Mouse (Mus musculus) adrenal gland, postnatal 0 days (tissue): ENCODE measurements around the gene Trim56. TPM values are rescaled to one million over a fixed set of nuclear protein-coding genes. Genes with fewer than 3 reads are reported as not detected.

Source experiments
- polyA plus RNA-seq: library from polyadenylated mRNA; unstranded; fragments of >200 nt; fragmentation: Nextera tagmentation; extraction: Ambion mirVana; gene quantifications from 2 replicates; pipeline ENCODE4 v1.2.1, GENCODE M21; 2015

Gene Trim56
- polyA plus RNA-seq, result 9.2 and 12.6 TPM in 2 replicates

DNA sequence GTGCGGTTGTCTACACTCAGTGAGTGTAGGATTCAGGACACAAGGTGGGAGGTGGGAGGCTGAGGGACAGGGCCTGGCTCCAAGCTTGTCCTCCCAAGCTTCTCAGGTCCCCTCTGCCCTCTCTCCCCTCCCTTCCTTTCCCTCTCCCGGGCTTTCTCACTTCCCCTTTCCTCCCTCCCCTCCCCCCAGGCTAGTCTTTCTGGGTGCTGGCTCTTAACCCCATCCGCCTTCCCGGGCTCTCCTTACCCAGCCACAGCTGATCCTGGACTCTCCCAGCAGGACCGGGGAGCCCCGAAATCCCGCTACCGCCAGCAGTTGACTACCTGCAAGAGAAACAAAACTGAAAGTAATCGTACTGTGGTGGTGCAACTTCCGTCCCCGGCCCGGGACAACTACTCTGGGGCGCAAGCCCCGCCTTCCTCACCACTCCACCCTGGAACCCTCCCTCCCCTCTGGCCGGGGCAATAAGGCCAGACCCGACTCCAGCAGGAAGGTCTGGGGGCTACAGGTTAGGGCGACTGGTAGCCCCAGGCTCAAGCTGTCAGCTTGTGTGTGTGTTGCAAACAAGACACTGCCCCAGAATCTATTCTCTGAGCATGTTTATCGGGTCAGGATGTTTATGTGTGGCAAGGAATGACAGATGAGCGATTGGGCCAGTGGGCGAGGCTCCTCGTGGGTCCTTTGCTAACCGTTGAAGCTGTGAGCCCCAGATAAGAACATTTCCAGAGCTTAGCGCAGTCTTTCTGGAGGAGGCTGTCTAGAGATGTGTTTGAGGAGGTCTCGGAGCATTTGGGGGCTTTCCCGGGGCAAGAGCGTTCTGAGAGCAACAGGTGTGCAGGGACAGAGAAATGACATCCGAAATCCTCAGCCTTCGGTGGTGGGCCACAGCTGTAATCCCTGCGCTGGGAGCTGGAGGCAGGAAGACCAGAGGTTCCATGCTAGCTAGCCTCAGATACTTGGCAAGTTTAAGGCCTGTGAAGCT lies at the start of gene Trim56:
Trim56 (minus strand) TSS at position 344 of the 982 bp plus-strand sequence.

DNA sequence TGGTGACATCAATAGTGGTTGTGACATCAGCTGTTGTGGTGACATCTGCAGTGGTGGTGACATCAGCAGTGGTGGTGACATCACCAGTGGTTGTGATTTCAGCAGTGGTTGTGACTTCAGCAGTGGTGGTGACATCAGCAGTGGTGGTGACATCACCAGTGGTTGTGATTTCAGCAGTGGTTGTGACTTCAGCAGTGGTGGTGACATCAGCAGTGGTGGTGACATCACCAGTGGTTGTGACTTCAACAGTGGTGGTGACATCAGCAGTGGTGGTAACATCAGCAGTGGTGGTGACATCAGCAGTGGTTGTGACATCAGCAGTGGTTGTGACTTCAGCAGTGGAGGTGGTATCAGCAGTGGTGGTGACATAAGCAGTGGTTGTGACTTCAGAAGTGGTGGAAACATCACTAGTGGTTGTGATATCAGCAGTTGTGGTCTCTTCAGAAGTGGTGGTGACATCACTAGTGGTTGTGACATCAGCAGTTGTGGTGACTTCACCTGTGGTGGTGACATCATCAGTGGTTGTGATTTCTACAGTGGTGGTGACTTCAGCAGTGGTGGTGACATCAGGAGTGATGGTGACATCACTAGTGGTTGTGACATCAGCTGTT lies 33.4 kb upstream of the Trim56 start, which contains the start of gene Muc3:
Muc3 (minus strand) TSS at position 51 of the 611 bp plus-strand sequence.

DNA sequence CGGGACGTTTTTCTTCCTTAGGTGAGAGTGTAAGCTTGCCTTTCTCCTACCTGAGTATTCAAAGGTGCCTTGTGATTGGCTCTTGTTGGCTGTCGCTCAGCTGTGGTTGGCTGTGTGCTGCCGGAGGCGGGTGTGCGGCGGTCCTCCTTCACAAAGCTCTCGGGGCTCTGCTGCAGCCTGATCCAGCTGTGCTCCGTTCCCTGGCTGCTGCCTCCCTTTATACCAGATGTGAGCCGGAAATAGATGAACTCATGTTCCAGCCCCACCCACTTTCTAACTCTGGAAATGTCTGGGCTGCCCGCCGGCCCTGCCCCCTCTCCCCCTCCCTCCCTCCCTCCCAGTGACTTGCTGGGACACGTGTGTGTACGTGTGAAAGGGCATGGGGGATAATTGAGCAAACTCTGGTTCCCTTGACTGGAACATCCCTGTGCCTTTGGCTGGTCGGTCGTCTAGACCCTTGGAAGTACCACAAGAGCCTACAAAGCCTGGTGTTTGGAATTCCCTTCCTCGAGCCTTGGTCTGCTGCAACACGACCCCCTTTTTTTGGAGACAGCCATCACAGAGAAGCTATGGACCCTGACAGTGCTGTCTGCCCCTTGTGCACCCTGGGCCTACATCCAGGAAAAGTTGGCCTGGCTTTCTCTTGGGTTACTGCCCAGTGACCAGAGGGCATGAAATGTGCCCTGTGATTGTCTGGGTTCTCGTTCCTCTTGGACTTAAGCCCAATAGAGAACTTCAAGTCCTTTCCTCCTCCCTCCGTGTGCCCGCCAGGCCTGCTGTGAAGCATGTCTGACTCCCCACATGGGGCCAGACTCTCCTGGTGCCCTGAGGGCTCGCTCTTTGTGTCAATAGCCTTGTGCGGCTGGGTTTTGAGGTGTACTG lies 43.7 kb downstream of the Trim56 start, which contains the start of gene Serpine1:
Serpine1 (minus strand) TSS at position 190 of the 882 bp plus-strand sequence.

Other genes starting within 250 kb of the Trim56 start
- gene Col26a1, start 233.0 kb downstream of the Trim56 start, polyA plus RNA-seq, result 9.9 and 18.2 TPM in 2 replicates
- gene Ift22, start 208.1 kb downstream of the Trim56 start, polyA plus RNA-seq, result 66.9 and 69.7 TPM in 2 replicates
- 404 and 432 TPM in 2 replicates for gene Fis1, start 162.9 kb downstream of the Trim56 start, polyA plus RNA-seq
- 11.9 and 15.8 TPM in 2 replicates for gene Cldn15, start 149.6 kb downstream of the Trim56 start, polyA plus RNA-seq
- 19.9 and 30.5 TPM in 2 replicates for gene Plod3, start 129.2 kb downstream of the Trim56 start, polyA plus RNA-seq
- gene Znhit1, start 128.2 kb downstream of the Trim56 start, polyA plus RNA-seq, result 103 and 105 TPM in 2 replicates
- gene Vgf, start 89.8 kb downstream of the Trim56 start, polyA plus RNA-seq, result 12.5 and 22.7 TPM in 2 replicates
- 152 and 170 TPM in 2 replicates for gene Ap1s1, start 70.1 kb downstream of the Trim56 start, polyA plus RNA-seq
- gene Serpine1, start 43.9 kb downstream of the Trim56 start, polyA plus RNA-seq, result 0.21 and 0.49 TPM in 2 replicates
- gene Muc3, start 33.1 kb upstream of the Trim56 start, polyA plus RNA-seq, result not detected in 2 replicates
- 0.14 and 0.21 TPM in 2 replicates for gene Muc3a, start 96.2 kb upstream of the Trim56 start, polyA plus RNA-seq
- 14.4 and 46.3 TPM in 2 replicates for gene Ache, start 171.3 kb upstream of the Trim56 start, polyA plus RNA-seq
- gene Ufsp1, start 178.4 kb upstream of the Trim56 start, polyA plus RNA-seq, result 12.2 and 13.2 TPM in 2 replicates
- gene Srrt, start 191.5 kb upstream of the Trim56 start, polyA plus RNA-seq, result 34.8 and 46.7 TPM in 2 replicates
- 45.2 and 45.4 TPM in 2 replicates for gene Trip6, start 198.2 kb upstream of the Trim56 start, polyA plus RNA-seq
- gene Slc12a9, start 217.4 kb upstream of the Trim56 start, polyA plus RNA-seq, result 7.2 and 11.1 TPM in 2 replicates
- gene Ephb4, start 233.9 kb upstream of the Trim56 start, polyA plus RNA-seq, result 21.9 and 24.9 TPM in 2 replicates